Mouse (Mus musculus) c-Kit-positive CD71-negative TER-119-negative erythroid progenitor cells, embryonic 14.5 days (primary cell): Measurements from ENCODE around the gene H2al2b.
"Not testable (repeated sequence)": the region's sequence is repeated elsewhere in the genome, so short reads cannot be mapped to it uniquely, and the experiment has no call there.

ENCODE experiments used
- DNase-seq: peaks from one replicate; pipeline ENCODE4 v3.0.0-alpha.2; 2013; ENCODE audit warnings: low read depth

The H2al2b gene

DNA sequence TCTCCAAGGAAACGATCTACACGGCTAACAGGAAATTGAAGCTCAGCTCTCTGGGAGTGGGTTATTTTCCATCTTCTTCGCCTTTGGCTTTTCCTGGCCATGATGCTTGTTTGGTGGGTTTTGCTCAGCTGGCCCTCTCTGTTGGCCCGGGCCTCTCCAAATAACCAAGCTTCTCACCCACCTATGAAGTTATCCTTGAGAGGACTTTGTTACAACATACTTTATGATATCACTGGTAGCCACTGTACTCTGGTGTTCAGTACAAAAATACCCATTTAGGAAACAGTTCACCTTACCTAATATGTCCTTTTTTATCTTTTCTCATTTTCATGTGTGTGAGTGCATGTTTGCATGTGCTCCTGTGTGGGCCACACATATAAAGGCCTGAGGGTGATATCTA is at the start of gene H2al2b:
Gene H2al2b (minus strand): TSS at position 101 of the 400 bp plus-strand sequence.
- not testable (repeated sequence) for DNase-seq
